8 mouse cellular contexts compared by ENCODE assay signal in the genomic region with DNA sequence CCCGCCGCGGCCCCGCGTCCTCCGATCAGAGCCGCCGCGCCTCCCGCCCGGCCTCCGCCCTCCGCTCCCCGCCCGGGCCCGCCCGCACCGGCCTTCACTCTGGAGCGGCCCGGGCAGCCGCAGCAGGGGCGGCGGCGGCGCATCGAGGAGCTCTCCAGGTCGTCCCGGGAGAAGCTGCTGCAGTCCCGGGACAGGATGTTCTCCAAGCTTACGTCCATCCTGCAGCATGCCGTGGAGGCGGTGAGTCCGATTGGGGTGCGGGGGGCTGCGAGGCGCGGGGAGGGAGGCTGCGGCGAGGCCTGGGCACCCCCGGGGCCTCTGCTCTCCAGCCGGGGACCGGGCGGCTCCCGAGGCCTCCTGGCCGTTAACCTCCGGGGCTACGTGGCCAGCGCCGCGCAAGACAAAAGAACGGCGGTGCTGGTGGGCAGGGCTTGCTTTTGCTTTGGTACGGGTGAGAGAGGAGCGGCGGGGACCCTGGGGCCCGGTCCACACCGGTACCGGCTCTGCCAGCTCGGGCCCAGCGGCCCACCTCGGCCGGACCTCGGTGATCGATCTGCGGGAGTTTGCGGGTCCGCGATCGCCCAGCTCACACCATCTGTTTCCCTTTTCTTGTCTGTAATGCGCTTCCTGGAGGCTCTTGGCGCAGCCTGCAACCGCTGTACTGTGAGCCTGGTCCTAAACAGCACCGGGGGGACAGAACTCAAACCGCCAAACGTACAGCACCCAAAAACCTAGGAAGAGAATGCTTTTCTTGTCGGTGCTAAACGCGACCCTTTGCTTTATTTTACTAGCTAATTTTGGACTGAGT. TPM values are rescaled to one million over a fixed set of nuclear protein-coding genes. Genes with fewer than 3 reads are reported as not detected.
DNase-seq lines count a peak whose midpoint lies in the region; ATAC-seq and TF ChIP-seq lines count a peak whose summit lies in the region.

No protein-coding gene starts in this region.

- H3K36me3 ChIP-seq in E14TG2a.4 (ENCODE audit: insufficient read depth, low read length), result no peaks in the 10 kb centered on the region
- no peaks in the 10 kb centered on the region for H3K36me3 ChIP-seq in heart, embryonic 13.5 days

- WGBS in heart, embryonic 13.5 days, result under 1% methylated on average over 64 of the region's 78 CpGs

- no peaks in the 10 kb centered on the region for H3K9me3 ChIP-seq in E14TG2a.4 (ENCODE audit: low read length)
- no peaks in the 10 kb centered on the region for H3K9me3 ChIP-seq in heart, embryonic 13.5 days

- TF ChIP-seq CTCF in E14TG2a.4 (conservative IDR thresholded peaks at IDR 0.05; ENCODE audit: low read length), result no peak
- TF ChIP-seq CTCF in embryonic fibroblast, embryonic 13.5 days (IDR thresholded peaks at IDR 0.05; ENCODE audit: borderline replicate concordance, insufficient read depth, low read length), result no peak

- DNase-seq in ZHBTc4 (ENCODE audit: low read depth, low spot score), result peak; percentile 41
- DNase-seq in layer of hippocampus, adult 8-10 months (ENCODE audit: low spot score in 2 of 2), result peak; percentile 36 to 43
- peak; percentile 60 for DNase-seq in lung, postnatal 10 days
- DNase-seq in ovary, postnatal 36 days (ENCODE audit: low spot score), result peak; percentile 69

- H3K4me1 ChIP-seq in E14TG2a.4 (replicated peaks; ENCODE audit: low read depth, low read length), result peaks cover 69% of the 10 kb centered on the region
- H3K4me1 ChIP-seq in embryonic fibroblast, embryonic 13.5 days (ENCODE audit: control insufficient read depth, insufficient read depth, low read length), result peaks cover 12% of the 10 kb centered on the region
- H3K4me1 ChIP-seq in heart, embryonic 13.5 days, result peaks cover 80% of the 10 kb centered on the region

- peak overlapping the region; percentile 83 for H3K4me2 ChIP-seq in heart, embryonic 13.5 days

- no peak for TF ChIP-seq POLR2A in embryonic fibroblast, embryonic 13.5 days (IDR thresholded peaks at IDR 0.05; ENCODE audit: low read depth, low read length)

- H3K27ac ChIP-seq in embryonic fibroblast, embryonic 13.5 days (ENCODE audit: insufficient read depth, low read length), result peak overlapping the region; percentile 44
- peak overlapping the region; percentile 97 for H3K27ac ChIP-seq in heart, embryonic 13.5 days (replicated peaks)

- ATAC-seq in heart, embryonic 13.5 days (ENCODE audit: extremely low read depth, insufficient number of reproducible peaks, low FRiP score, low TSS enrichment), result peak; percentile 15; the same call in 1 of the 2 replicates
- no peak for ATAC-seq in erythroid progenitor cell, adult 5-6 weeks (replicated peaks; ENCODE audit: low FRiP score, poor library complexity, severe bottlenecking)

- peak overlapping the region; percentile 99 for H3K9ac ChIP-seq in heart, embryonic 13.5 days

- peak overlapping the region; percentile 96 for H3K4me3 ChIP-seq in E14TG2a.4 (replicated peaks; ENCODE audit: low read length)
- H3K4me3 ChIP-seq in embryonic fibroblast, embryonic 13.5 days (ENCODE audit: insufficient read depth, low read length), result peak overlapping the region; percentile 78
- H3K4me3 ChIP-seq in heart, embryonic 13.5 days, result peak overlapping the region; percentile 89

- H3K27me3 ChIP-seq in E14TG2a.4 (ENCODE audit: insufficient read depth, low read length), result no peaks in the 10 kb centered on the region
- no peaks in the 10 kb centered on the region for H3K27me3 ChIP-seq in heart, embryonic 13.5 days (replicated peaks)

RNA-seq across cellular contexts. Expression of gene Fam160b1, which starts 0.9 kb away (rescaled TPM):
- polyA plus RNA-seq in embryonic fibroblast, embryonic 13.5 days (2011; ENCODE audit: insufficient read length, low read depth, missing spikeins), result 23.6 and 24.7 TPM in 2 replicates
- 9.9 and 10.3 TPM in 2 replicates for polyA plus RNA-seq in heart, embryonic 13.5 days (2015; fragmentation: Nextera tagmentation; extraction: Ambion mirVana)
- total RNA-seq in layer of hippocampus, adult 8-10 months (2022), result 10 to 100 TPM; 19.1 to 24.8 (median 21.2) TPM
- 19.5 and 20.1 TPM in 2 replicates for total RNA-seq in erythroid progenitor cell, adult 5-6 weeks (2015; ENCODE audit: low replicate concordance)
- total RNA-seq in erythroid progenitor cell, adult 5-6 weeks (2017; ENCODE audit: low replicate concordance), result 8.5 and 15.5 TPM in 2 replicates

RNA-seq across cellular contexts. Expression of gene Ablim1, which starts 46.6 kb away (rescaled TPM):
- 16.7 and 24.0 TPM in 2 replicates for polyA plus RNA-seq in embryonic fibroblast, embryonic 13.5 days (2011; ENCODE audit: insufficient read length, low read depth, missing spikeins)
- 35.7 and 38.5 TPM in 2 replicates for polyA plus RNA-seq in heart, embryonic 13.5 days (2015; fragmentation: Nextera tagmentation; extraction: Ambion mirVana)
- 10 to 100 TPM; 80.6 to 97.1 (median 86.4) TPM for total RNA-seq in layer of hippocampus, adult 8-10 months (2022)
- total RNA-seq in erythroid progenitor cell, adult 5-6 weeks (2015; ENCODE audit: low replicate concordance), result 12.6 and 18.4 TPM in 2 replicates
- 7.6 and 10.0 TPM in 2 replicates for total RNA-seq in erythroid progenitor cell, adult 5-6 weeks (2017; ENCODE audit: low replicate concordance)

Comparison
In these comparisons a context has a peak if more than half of its experiments do, and no peak if none do; other contexts are left out.
1. RNA of gene Ablim1, which starts 46.6 kb away (total RNA-seq): 80.6 to 97.1 TPM in layer of hippocampus, adult 8-10 months; 7.6 to 18.4 TPM in erythroid progenitor cell, adult 5-6 weeks; every median in the first group is over 4 times any median in the second.
2. Peak in every context shown above with its lines, with median percentiles within 50 percentile points of each other: H3K4me3 ChIP-seq and DNase-seq.